Mouse (Mus musculus) thymus, postnatal 4 days (tissue): ENCODE results near the gene Hint2.

ENCODE experiments used
- DNase-seq: peaks from one replicate; pipeline ENCODE4 v3.0.0; 2021

Gene Hint2

DNA sequence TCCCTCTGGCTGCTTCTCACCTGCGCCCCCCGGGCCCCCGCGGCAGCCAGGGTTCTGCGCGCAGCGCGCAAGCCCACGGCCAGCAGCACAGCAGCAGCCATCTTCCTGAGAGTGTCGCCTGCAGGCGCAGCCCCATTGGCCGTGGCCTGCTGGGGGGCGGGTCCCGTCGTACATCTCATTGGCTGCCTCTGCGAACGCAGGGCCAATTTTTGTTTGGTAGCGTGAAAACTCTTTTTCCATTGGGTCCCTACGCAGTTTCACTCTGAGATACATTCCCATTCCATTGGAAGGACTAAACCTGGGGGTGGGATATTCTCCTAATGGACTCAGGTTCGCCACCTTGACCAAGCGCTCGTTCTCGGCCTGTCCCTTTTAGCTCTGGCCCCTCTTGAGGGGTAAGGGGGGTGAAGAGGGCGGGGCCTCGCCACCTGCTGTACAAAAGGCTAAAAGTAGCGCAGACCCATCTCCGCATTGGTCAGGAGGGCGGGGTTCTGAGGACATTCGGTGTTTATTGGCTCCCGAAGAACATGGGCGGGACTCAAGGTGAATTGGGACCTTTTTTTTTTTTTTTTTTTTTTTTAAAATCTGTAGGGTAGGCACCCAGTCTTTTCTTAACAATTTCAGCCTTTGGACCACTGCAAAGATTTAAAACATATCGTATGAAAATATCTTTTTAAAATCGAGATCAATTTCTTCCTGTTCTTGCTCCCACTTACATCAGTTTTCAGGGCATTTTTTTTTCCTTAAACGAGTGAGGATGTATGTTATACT, at the start of gene Hint2:
Gene Hint2 (minus strand): TSS at position 128 of the 771 bp plus-strand sequence.
- DNase-seq = peak; percentile 94

DNA sequence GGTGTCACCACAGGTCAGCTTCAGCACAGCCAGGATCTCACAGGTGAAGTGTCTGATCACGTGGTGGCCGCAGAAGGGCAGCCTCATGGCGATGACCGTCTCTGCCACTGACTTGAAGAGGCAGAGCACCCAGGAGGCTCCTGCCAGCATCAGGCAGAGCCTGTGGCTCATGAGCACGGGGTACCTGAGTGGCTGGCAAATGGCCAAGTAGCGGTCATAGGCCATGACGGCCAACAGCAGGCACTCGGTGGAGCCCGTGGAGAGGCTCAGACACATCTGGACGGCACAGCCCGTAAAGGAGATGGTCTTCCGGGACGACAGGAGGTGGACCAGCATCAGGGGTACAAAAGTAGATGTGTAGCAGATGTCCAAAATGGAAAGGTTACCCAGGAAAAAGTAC, 49.7 kb upstream of the Hint2 start:
- DNase-seq = no peak

DNA sequence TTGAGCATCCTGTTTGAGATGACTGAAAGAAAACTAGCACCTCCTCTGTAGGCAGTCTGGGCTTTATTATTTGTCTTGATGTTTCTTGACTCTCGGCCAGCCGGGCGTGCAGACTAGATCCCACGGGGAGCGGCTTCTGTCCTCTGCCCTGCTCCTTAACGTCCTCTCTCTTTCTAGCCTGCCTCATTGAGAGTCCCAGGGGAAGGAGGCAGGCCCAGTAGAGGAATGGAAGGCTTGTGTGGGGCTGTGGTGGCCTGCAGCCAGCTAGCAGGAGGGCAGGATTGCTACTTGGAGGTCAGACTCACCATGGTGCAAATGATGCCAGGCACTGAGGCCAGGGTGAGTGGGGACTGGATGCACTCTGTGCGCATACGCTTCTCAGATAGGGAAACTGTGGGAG, 47.6 kb upstream of the Hint2 start:
- DNase-seq = no peak

DNA sequence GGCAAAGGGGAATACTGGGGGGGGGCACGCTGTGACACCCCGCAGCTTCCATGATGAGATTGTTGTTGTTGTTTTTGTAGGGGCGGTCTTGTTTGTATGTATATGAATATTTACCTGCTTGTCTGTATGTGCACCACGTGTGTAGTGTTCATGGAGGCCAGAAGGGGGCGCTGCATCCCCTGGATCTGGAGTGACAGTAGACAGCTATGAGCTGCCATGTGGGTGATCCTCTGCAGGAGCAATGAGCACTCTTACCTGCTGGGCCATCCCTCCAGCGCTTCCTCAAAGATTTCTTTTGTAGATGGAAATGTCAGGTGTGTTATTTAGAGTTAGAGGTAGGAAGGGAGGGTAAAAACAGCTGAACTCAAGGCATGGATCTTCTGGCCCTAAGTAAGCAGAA, 47.2 kb upstream of the Hint2 start:
- peak; percentile 24 for DNase-seq

DNA sequence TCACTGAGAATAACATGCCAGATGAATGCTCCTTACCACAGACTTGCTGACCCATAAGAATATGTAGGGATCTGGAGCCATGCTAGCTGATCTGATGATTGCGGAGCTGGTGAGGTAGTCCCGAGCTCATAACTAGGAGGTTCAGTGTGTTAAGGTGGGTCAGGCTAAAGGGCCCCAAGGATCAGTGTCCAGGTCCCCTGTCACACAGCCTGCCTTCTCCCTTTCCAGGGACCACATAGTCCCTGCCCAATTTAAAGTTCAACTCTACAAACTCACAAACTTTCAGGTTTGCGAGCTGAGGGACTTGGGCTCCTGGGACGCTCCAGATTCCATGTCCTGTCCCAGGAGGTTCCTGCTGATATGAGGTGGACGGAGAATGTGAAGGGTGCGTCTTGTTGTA, 44.4 kb upstream of the Hint2 start, which contains the start of gene Olfr70:
Gene Olfr70 (minus strand): TSS at position 101 of the 400 bp plus-strand sequence.
- no peak for DNase-seq

DNA sequence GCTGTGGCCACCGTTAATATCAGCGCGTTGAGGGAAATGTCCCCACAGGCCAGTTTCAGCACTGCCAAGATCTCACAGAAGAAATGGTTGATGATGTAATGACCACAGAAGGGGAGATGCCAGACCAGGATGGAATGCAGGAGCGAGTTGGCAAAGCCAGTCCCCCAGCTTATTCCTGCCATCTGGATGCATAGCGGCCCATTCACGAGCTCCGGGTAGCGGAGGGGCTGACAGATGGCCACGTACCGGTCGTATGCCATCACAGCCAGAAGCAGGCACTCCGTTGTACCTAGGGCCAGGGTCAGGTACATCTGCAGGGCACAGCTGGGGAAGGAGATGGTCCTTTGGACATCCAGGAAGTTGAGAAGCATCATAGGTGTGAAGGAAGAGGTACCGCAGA, 40.3 kb upstream of the Hint2 start:
- DNase-seq = no peak

DNA sequence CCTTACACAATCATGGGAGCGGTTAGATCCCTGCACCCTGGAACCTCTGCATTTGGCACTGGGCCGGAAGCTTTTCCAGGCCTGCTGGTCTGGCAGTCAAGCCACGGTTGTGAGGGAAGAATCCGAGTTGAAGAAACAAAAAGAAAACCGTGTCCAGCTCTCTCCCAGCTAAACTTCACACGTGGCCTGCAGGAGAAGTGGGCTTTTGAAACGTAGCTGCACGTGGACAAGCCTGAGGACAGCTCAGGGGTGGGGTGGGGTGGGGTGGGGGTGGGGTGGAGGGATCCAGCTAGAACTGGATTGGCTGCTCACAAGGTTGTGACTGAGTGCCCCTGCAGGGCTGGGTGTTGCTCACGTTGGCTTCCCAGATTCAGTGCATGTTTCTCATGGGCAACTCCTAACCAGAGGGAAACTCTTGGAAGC, 39.0 kb upstream of the Hint2 start:
- DNase-seq = no peak

DNA sequence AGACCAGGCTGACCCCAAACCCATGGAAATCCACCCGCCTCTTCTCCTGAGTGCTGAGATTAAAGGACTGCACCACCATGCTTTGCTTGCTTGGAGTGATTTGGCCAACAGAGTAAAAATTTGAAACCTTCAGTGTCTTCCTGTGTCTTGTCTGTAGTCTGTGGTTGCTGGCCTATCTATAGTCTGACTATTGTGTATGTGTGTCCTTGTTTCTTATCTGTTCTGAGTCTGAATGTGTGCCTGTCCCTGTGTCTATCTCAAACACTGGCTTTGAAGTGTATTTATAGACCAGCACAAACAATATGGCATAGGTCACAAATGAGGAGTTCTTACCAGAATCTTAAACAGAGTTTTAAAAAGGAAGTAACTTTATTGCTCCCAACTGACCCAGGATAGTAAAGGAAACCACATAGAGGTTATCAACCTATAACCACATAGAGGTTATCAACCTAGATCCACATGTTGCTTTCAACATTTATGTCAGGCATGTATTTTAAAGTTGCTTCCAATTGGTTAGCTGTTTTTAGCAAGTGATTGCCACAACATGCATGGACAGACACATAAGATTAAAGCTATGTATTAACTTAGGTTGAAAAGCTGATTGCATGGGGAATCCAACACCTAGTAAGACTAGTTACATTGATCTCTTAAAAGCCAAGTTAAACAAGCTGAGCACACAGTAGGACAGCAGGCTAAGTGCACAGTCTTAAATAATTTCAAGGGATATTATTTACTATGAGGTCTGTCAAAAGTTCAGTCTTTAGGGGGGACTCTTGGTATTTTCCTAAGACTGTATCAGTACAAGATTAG, 38.4 kb upstream of the Hint2 start:
- DNase-seq = no peak

DNA sequence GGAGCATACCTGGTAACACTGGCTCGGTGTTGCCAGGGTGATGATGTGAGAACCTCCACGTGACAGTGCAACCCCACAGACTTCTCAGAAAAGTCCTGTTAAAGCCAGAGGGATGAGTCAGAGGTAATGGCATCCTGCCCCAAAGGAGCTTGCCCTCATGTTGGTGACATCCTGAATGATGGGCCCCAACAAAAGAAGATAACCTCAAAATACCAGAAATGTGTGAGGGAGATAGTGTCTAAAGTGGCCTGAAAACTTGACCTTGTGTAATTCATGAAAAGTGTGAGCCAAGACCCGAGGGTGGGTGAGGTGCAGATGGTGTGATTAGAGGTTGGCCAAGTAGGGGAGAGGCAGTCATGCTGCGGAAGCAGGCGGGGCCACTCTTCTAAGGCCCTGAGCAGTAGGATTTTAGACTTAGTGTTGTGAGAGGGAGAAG, 37.6 kb upstream of the Hint2 start:
- DNase-seq = no peak

DNA sequence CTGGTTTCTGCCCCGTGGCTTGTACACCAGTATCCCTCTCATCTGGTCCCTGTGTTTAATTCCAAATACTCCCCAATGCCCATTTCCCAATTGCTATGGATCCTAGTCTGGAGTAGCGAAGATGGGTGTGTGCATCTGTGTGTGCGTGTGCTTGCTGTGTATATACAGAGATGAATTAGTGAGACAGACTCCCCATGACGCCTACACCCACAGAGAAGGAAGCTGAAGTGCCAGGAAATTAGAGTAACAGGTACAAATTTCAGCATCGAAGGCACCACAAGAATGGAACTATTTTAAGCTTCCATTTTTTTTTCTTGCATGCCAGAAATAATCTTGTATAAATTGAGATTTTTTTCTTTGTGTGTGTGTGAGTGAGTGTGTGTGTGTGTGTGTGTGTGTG, 34.8 kb upstream of the Hint2 start:
- DNase-seq = no peak

DNA sequence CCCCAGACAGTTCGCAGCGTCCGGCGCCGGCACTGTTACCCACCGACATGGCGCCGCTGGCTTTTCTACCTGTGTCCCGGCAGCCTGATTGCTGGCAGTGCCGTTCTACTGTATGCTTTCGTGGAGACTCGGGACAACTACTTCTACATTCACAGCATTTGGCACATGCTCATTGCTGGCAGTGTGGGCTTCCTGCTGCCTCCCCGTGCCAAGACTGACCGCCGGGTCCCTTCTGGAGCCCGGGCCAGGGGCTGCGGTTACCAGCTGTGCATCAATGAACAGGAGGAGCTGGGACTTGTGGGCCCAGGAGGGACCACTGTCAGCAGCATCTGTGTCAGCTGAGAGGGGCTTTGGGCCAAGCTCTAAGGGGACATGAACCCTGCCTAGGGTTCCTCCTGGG, 33.8 kb upstream of the Hint2 start:
- DNase-seq = no peak

DNA sequence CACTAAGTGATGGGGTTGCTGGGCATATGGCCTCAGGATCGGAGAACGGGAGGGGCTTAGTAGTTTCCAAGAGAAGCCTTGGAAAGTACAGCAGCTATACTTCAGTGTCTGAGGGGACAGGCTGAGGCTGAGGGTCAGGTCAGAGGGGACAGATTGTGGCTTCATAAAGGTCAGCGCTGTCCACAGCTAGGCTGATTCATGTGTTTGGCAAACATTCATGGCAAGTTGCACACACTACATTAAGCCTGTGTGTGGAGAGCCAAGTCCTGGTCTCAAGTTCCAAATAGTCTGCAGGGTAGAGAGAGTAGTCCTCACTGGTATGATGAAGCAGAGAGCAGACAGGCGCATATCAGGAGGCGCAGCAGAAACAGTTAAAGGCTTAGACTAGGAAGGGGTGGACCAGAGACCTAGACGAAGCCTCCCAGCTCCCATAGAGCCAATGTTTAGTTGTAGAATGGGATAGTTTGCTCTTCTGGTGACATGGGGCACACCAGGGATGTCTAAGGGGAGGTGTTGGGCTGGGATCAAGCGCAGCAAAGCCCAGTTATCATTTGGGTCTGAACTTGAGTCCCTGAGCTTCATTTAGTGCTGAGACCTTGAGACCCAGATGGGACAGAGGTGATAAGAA, 23.3 kb upstream of the Hint2 start:
- no peak for DNase-seq

DNA sequence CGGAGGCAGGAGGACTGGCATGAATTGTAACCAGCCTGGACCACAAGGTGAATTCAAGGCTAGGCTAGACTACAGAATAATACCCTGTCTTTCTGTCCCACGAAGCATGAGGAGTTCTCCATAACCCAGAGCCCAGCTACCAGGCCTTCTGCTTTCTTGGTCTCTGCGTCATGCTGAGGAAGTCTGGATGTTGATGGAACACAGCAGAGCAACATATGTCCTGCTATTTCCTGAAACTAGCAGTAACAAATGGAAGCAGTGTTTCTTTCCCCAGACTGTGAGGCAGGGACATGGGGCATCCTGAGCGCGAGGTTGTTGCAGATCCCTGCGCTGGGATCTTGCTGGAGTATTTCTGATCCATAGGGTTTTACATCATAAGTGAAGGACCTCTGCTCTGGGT, 22.3 kb upstream of the Hint2 start:
- DNase-seq = no peak

DNA sequence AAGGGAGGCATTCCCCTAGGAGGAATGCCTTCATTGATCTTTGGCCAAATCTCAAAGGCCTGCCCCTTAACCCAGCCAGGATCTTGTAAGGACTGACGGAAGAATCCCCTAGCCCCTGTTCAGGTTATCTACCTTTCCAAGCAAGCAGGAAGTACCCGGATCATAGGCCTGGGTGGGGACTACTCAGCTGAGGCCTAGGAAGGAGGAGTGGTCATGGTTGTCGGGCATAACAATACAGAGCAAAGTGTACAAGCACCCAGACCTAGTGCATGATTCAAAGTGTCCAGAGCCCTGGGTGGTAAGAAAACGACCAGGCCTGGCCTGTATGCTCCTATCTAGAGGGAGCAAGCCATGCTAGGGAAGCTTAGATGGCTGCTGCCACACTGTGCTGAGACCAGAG, 19.3 kb upstream of the Hint2 start:
- no peak for DNase-seq

DNA sequence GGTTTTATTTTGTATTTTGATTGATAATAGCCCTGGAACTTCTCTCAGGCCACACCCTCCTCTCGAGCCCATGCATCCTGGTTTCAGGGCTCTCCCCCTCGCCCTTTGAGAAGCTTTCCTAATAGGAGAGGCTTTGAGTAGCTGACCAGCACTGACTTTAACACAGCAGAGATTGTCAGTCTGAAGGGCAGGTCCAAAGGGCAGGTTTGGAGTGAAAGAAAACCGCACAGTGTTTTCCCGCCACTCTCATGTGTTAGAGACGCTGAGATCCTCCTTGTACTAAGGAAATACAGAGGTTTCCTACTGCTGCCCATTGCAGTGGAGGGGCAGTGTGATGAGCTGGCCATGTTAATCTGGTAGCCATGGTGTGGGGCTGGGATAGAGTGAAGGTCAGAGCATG, 18.7 kb upstream of the Hint2 start:
- DNase-seq = no peak

DNA sequence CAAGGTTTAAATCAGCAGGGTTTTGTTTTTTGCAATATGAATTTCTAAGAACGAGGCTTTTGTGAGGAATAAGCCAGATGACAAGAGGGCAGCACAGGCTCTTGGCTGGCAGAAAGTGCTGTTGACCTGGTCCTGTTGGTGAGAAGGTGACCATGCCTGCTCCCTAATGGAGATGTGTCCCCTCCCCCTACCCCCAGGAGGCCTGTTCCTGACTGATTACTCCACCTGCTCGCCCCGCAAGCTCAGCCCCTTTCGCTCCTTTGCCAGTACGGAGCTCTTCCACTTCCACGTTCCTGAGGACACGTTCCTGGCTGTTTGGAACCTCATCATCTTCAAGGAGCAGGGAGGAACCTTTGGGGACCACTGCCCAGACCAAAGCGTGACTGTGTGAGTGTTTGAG, 17.4 kb upstream of the Hint2 start:
- DNase-seq = no peak

DNA sequence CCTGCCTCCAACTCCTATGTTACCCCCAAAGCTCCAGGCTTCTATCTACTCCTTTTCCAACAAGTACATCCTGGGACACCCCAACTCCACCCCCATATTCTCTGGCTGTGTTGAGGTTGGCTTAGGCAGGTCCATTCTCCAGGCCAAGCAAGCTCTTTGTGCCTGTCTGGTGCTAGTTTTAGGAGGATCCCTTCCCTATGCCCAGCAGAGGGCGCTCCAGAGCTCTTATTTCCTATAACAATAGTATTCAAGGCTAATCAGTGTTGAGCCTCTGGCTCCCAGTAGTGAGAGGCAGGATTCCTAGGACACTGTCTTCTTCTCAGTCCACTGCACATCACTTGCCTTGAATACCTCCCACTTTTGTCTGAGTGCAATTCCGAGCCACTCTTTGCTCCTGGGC, 15.8 kb upstream of the Hint2 start:
- DNase-seq = peak; percentile 93

DNA sequence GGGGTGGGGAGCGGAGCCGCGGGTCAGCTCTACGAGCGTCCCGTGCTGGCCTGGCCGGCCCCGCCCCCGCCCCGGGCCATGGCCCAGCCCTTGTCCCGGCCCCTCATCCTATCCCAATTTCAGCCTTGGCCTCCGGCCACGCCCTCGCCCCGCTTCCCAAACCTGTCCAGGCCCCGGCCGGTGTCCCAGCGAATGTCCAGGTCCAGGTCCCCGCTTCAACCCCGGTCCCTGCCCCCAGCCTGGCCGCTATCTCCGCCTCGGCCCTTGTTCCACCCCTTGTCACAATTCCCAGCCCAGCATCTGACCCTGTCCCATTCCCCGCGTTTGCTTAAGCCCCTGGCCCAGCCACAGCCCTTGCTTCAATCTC, 13.1 kb upstream of the Hint2 start:
- DNase-seq = no peak

DNA sequence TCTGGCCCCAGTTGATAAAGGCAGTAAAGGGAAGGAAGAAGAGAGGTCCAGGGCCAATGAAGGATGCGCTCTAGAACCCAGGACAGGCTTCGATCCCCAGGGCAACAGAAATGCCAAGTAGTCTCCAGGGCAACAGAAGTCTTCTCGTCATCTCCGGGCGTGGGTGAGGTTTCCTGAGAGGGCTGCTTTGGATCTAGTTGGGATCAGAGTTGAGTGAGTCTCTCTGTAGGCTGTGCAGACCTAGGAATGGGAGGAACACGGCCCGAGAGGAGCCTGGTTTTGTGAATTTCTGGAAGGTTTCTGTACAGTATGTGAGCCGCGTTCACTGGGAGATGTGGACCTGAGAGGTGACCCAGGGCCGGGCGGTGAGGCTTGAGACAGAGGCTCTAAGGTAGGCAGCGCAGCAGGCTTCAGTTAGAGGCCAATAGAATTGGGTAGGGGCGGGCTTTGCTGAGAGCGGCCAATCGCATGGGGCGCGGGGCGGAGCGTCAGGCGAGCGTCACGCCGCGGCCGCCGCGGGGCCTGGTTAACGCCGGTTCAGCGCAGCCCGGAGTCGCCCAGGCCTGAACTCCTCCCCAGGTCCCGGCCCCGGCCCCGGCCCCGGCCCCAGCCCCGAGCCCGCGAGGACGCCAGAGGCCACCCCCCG, 12.6 kb upstream of the Hint2 start, which contains the start of the genes Tmem8b and Fam221b:
Gene Tmem8b (plus strand): TSS at position 190 of the 646 bp plus-strand sequence.
Gene Fam221b (minus strand): TSS at position 364 of the 646 bp plus-strand sequence.
- peak; percentile 95 for DNase-seq

DNA sequence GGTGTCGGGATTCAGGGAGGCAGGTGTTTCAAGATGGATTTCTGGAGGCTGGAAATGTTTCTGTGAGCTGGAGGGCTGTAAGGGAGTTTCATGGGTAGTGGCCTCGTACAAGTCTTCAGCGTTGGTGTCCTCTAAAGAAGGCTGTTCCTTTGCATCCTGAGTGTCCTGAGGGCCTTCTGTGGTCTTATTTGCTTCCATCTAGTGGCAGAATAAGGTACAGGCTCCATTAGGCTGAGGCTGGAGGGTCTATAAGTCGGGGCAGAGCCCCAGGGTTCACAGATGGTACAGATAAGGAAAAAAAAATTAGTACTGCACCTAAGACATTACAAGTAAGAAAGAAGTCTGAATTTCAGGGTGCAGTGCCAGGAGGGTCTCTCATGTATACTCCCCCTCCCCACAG, 10.1 kb upstream of the Hint2 start:
- no peak for DNase-seq

DNA sequence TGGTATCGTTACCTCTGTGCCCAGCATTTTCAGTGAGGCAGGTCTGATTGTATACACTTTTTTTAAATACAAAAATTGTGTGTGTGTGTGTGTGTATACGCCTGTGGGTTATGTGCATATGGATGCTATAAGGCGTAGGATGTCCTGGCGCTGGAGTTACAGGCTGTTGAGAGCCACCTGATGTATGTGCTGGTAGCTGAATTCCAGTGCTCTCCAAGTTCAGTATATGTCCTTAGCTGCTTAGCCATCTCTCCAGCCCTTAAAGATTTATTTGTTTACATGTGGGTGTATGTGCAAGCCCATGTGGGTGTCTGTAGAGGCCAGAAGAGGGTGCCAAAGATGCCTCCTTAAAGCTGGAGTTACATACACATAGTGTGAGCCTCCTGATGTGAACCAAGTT, 880 bp upstream of the Hint2 start:
- DNase-seq = no peak

DNA sequence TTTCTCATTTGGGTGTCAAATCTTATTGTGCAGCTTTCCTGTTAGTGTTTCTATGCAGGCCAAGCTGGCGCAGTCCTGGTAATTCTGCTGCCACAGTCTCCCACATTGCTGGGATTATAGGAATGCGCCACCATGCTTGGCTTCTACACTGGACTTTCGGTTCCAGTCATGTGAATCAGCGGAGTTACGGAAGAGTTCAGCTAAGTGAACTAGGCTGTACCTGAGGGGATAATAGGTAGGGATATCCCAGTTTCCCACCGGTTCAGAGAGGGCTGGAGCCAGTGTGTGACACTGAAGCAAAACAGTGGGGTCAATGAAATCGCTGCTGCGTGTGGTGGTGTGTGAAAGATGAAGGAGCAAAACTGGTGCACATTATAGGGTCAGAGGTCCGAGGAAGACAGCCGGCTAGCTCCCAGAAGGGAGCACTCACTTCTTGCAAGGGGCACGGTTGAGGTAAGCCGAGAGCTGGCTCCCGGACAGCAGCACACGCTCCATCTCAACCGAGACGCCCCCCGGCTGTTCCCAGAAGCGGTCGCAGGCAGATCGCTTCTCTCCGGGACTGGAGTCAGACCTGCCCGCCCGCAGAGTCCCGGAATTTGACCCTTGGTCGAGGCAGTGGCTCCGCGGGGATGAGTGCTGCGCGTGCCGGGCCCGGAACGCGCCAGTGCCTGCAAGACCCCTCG, 469 bp downstream of the Hint2 start:
- no peak for DNase-seq
